Comparison of ENCODE assay signal across 18 mouse cellular contexts in genomic region chr10:44348474-44349415, GRCm38 (mm10).
DNase-seq lines count a peak whose midpoint lies in the region; ATAC-seq and TF ChIP-seq lines count a peak whose summit lies in the region.
"Had no signal": no experiment of that assay in that cellular context is flagged by ENCODE, and none has a peak within 500 bp of the region (broad histone marks: within the 10 kb centered on the region; RNA-seq: fewer than 3 reads in every experiment).

No protein-coding gene starts in this region.

- no peak overlapping the region for H3K27ac ChIP-seq in hindbrain, embryonic 13.5 days
- no peak overlapping the region for H3K27ac ChIP-seq in hindbrain, embryonic 10.5 days
- H3K27ac ChIP-seq in midbrain, embryonic 13.5 days = peak overlapping the region; percentile 10; the same call in 1 of the 2 replicates
- H3K27ac ChIP-seq in midbrain, postnatal 0 days (ENCODE audit: low read depth, low read length) = no peak overlapping the region
- H3K27ac ChIP-seq in neural tube, embryonic 13.5 days (replicated peaks) = 0 out of 2 replicates have a peak overlapping the region, but pooled peaks have one; percentile 15
- no peak overlapping the region for H3K27ac ChIP-seq in neural tube, embryonic 15.5 days (replicated peaks)
- H3K27ac ChIP-seq: embryonic facial prominence, embryonic 13.5 days; forebrain, embryonic 12.5 days; heart, embryonic 13.5 days had no signal

- no peaks in the 10 kb centered on the region for H3K9me3 ChIP-seq in hindbrain, embryonic 13.5 days
- no peaks in the 10 kb centered on the region for H3K9me3 ChIP-seq in hindbrain, embryonic 10.5 days
- no peaks in the 10 kb centered on the region for H3K9me3 ChIP-seq in midbrain, embryonic 13.5 days
- H3K9me3 ChIP-seq in midbrain, postnatal 0 days (ENCODE audit: low read length) = no peaks in the 10 kb centered on the region
- no peaks in the 10 kb centered on the region for H3K9me3 ChIP-seq in neural tube, embryonic 13.5 days
- H3K9me3 ChIP-seq in neural tube, embryonic 15.5 days (replicated peaks) = no peaks in the 10 kb centered on the region
- H3K9me3 ChIP-seq: embryonic facial prominence, embryonic 13.5 days; forebrain, embryonic 12.5 days; heart, embryonic 13.5 days had no signal

- H3K4me1 ChIP-seq in hindbrain, embryonic 13.5 days (replicated peaks) = peaks cover 5% of the 10 kb centered on the region; the same call in 1 of the 2 replicates
- H3K4me1 ChIP-seq in hindbrain, embryonic 10.5 days (replicated peaks) = no peaks in the 10 kb centered on the region
- H3K4me1 ChIP-seq in midbrain, embryonic 13.5 days (replicated peaks) = no peaks in the 10 kb centered on the region
- no peaks in the 10 kb centered on the region for H3K4me1 ChIP-seq in midbrain, postnatal 0 days (ENCODE audit: insufficient read depth, low read length)
- peaks cover 14% of the 10 kb centered on the region for H3K4me1 ChIP-seq in neural tube, embryonic 13.5 days (replicated peaks)
- no peaks in the 10 kb centered on the region for H3K4me1 ChIP-seq in neural tube, embryonic 15.5 days
- H3K4me1 ChIP-seq: embryonic facial prominence, embryonic 13.5 days; forebrain, embryonic 12.5 days had no signal

- H3K4me2 ChIP-seq in hindbrain, embryonic 13.5 days = no peak overlapping the region
- no peak overlapping the region for H3K4me2 ChIP-seq in midbrain, embryonic 13.5 days (replicated peaks)
- no peak overlapping the region for H3K4me2 ChIP-seq in midbrain, postnatal 0 days (ENCODE audit: low read depth, low read length, poor library complexity, severe bottlenecking)
- no peak overlapping the region for H3K4me2 ChIP-seq in neural tube, embryonic 13.5 days
- no peak overlapping the region for H3K4me2 ChIP-seq in neural tube, embryonic 15.5 days
- H3K4me2 ChIP-seq: embryonic facial prominence, embryonic 13.5 days; forebrain, embryonic 12.5 days; heart, embryonic 13.5 days had no signal

- ATAC-seq in hindbrain, embryonic 13.5 days (ENCODE audit: low FRiP score) = peak; percentile 69; the same call in 1 of the 2 replicates
- no peak for ATAC-seq in midbrain, embryonic 13.5 days
- ATAC-seq in midbrain, postnatal 0 days (ENCODE audit: low FRiP score) = no peak
- peak; percentile 59; the same call in 1 of the 2 replicates for ATAC-seq in neural tube, embryonic 13.5 days (ENCODE audit: low read depth)
- ATAC-seq in neural tube, embryonic 15.5 days (ENCODE audit: low FRiP score) = peak; percentile 59; the same call in 1 of the 2 replicates
- ATAC-seq: forebrain, embryonic 16.5 days; intestine, embryonic 16.5 days had no signal

- no peaks in the 10 kb centered on the region for H3K27me3 ChIP-seq in hindbrain, embryonic 13.5 days
- H3K27me3 ChIP-seq in hindbrain, embryonic 10.5 days (ENCODE audit: insufficient read depth, poor library complexity, severe bottlenecking) = no peaks in the 10 kb centered on the region
- H3K27me3 ChIP-seq in midbrain, embryonic 13.5 days = no peaks in the 10 kb centered on the region
- no peaks in the 10 kb centered on the region for H3K27me3 ChIP-seq in midbrain, postnatal 0 days (ENCODE audit: insufficient read depth, low read length)
- H3K27me3 ChIP-seq in neural tube, embryonic 13.5 days = no peaks in the 10 kb centered on the region
- H3K27me3 ChIP-seq in neural tube, embryonic 15.5 days (replicated peaks) = no peaks in the 10 kb centered on the region
- H3K27me3 ChIP-seq: embryonic facial prominence, embryonic 13.5 days; forebrain, embryonic 12.5 days; heart, embryonic 13.5 days had no signal

- no peak for TF ChIP-seq CTCF in midbrain, postnatal 0 days (IDR thresholded peaks at IDR 0.05)

- H3K9ac ChIP-seq in hindbrain, embryonic 13.5 days = no peak overlapping the region
- H3K9ac ChIP-seq in midbrain, embryonic 13.5 days (replicated peaks) = no peak overlapping the region
- no peak overlapping the region for H3K9ac ChIP-seq in midbrain, postnatal 0 days (replicated peaks; ENCODE audit: low read length, poor library complexity, severe bottlenecking)
- no peak overlapping the region for H3K9ac ChIP-seq in neural tube, embryonic 13.5 days
- H3K9ac ChIP-seq in neural tube, embryonic 15.5 days (replicated peaks) = no peak overlapping the region
- H3K9ac ChIP-seq: embryonic facial prominence, embryonic 13.5 days; forebrain, embryonic 12.5 days; heart, embryonic 13.5 days had no signal

- DNase-seq in hindbrain, embryonic 10.5 days (ENCODE audit: low spot score) = no peak
- DNase-seq in midbrain, postnatal 0 days (ENCODE audit: low spot score) = no peak
- DNase-seq in cerebellum, adult 11-12 months = no peak
- DNase-seq: adrenal gland, adult 2 months; adrenal gland, postnatal 36 days; cerebellum, adult 8-10 months; cerebellum, postnatal 36 days; gastrocnemius, postnatal 10 days; heart, postnatal 4 days had no signal

- 58% methylated on average over 14 of the region's 14 CpGs for WGBS in hindbrain, embryonic 13.5 days
- WGBS in hindbrain, embryonic 10.5 days = 76% methylated on average over 14 of the region's 14 CpGs
- 75% methylated on average over 14 of the region's 14 CpGs for WGBS in midbrain, embryonic 13.5 days
- 66% methylated on average over 14 of the region's 14 CpGs for WGBS in midbrain, postnatal 0 days
- 56% methylated on average over 14 of the region's 14 CpGs for WGBS in neural tube, embryonic 13.5 days
- 49% methylated on average over 14 of the region's 14 CpGs for WGBS in neural tube, embryonic 15.5 days

- H3K36me3 ChIP-seq in hindbrain, embryonic 13.5 days = no peaks in the 10 kb centered on the region
- peaks cover 9% of the 10 kb centered on the region; the same call in 1 of the 2 replicates for H3K36me3 ChIP-seq in hindbrain, embryonic 10.5 days
- no peaks in the 10 kb centered on the region for H3K36me3 ChIP-seq in midbrain, embryonic 13.5 days
- H3K36me3 ChIP-seq in midbrain, postnatal 0 days (ENCODE audit: insufficient read depth, low read length) = no peaks in the 10 kb centered on the region
- H3K36me3 ChIP-seq in neural tube, embryonic 13.5 days = no peaks in the 10 kb centered on the region
- H3K36me3 ChIP-seq in neural tube, embryonic 15.5 days = no peaks in the 10 kb centered on the region

- no peak overlapping the region for H3K4me3 ChIP-seq in hindbrain, embryonic 13.5 days
- no peak overlapping the region for H3K4me3 ChIP-seq in hindbrain, embryonic 10.5 days
- H3K4me3 ChIP-seq in midbrain, embryonic 13.5 days (replicated peaks) = no peak overlapping the region
- no peak overlapping the region for H3K4me3 ChIP-seq in midbrain, postnatal 0 days (ENCODE audit: low read depth, low read length)
- no peak overlapping the region for H3K4me3 ChIP-seq in neural tube, embryonic 13.5 days
- no peak overlapping the region for H3K4me3 ChIP-seq in neural tube, embryonic 15.5 days (replicated peaks)
- H3K4me3 ChIP-seq: embryonic facial prominence, embryonic 13.5 days; forebrain, embryonic 12.5 days; heart, embryonic 13.5 days had no signal

Comparison
In these comparisons a context has a peak if more than half of its experiments do, and no peak if none do; other contexts are left out.
1. H3K27ac ChIP-seq: peak in midbrain, embryonic 13.5 days (single experiment) and neural tube, embryonic 13.5 days (single experiment); none in hindbrain, embryonic 13.5 days (single experiment), hindbrain, embryonic 10.5 days (single experiment), midbrain, postnatal 0 days (single experiment) and neural tube, embryonic 15.5 days (single experiment).
2. ATAC-seq: peak in hindbrain, embryonic 13.5 days (single experiment), neural tube, embryonic 13.5 days (single experiment) and neural tube, embryonic 15.5 days (single experiment); none in midbrain, embryonic 13.5 days (single experiment) and midbrain, postnatal 0 days (single experiment).